Mouse (Mus musculus) liver, postnatal 0 days (tissue): ENCODE data around the gene Samm50.
A peak's percentile ranks its signal among the peaks of the same experiment; 100 is the strongest.

Experiments
- CTCF ChIP-seq: sonication (generic); IDR thresholded peaks from 2 replicates; pipeline ENCODE4 v1.5.1; 2016; ENCODE audit warnings: antibody characterized with exemption, low read depth
- EP300 ChIP-seq: IDR thresholded peaks from 2 replicates; pipeline ENCODE4 v1.6.1; 2016; ENCODE audit warnings: antibody characterized with exemption, low read depth, mild to moderate bottlenecking

DNA sequence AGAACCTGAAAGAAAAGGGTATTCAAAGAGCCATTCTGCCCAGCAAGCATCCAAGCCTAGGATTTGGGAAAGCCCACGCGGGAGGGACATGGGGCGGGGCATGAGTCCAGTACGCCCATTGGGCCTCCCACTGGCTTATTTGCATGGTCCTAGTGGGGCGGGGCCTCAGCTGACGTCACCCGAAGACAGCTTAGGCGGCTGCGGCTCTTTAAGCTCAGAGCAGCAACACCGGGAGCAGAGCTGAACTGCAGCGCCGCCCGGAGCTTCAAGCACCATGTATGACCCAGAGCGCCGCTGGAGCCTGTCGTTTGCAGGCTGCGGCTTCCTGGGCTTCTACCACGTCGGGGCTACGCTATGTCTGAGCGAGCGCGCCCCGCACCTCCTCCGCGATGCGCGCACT is 24.4 kb upstream of the Samm50 start, which contains the start of gene Pnpla3:
- TF ChIP-seq CTCF, result peak; percentile 51
- no peak for TF ChIP-seq EP300
